Comparison of ENCODE assay signal across 8 mouse cellular contexts in the genomic region with DNA sequence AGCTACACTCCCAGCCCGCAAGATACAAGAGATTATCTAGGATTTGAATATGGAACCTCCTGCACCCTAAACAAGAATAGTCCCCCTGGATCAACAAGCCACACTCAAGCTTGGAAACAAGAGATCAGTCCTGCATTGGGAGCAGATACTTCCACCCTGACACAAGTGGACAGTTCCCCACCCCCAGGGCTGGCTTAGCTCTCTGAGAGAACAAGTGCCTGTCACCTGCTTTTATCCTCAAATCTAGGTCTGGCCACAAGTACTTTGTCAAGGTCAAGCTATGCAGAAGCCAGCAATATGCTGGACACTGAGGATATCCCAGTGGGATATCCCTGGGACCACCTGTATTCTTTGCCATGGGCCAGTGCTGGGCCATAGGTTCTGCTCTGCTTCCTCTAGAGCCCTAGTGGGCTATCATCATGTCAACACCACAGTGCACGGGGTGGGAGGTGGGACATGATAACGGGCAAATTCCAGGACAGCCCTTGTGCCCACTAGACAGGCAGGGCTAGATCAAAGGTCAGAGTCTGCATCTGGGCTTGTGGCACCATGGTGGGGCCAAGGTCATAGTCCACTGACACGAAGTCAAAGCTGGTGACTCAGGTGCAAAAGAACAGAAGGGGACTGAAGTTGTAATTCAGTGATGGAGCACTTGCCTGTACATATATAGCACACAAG. TPM values are rescaled to one million over a fixed set of nuclear protein-coding genes. Genes with fewer than 3 reads are reported as not detected.
DNase-seq lines count a peak whose midpoint lies in the region; ATAC-seq and TF ChIP-seq lines count a peak whose summit lies in the region.

No protein-coding gene starts in this region.

- peaks cover 2% of the 10 kb centered on the region; the same call in 1 of the 2 replicates for H3K27me3 ChIP-seq in G1E (ENCODE audit: insufficient read depth, low read length)
- no peaks in the 10 kb centered on the region for H3K27me3 ChIP-seq in hindbrain, embryonic 14.5 days (ENCODE audit: control insufficient read depth, insufficient read depth, low read length)
- no peaks in the 10 kb centered on the region for H3K27me3 ChIP-seq in liver, adult 2 months (ENCODE audit: control insufficient read depth, insufficient read depth, low read length)
- H3K27me3 ChIP-seq in stomach, postnatal 0 days (ENCODE audit: control insufficient read depth, insufficient read depth, low read length): no peaks in the 10 kb centered on the region

- peak overlapping the region; percentile 78 for H3K9ac ChIP-seq in hindbrain, embryonic 14.5 days
- peak overlapping the region; percentile 100 for H3K9ac ChIP-seq in liver, adult 2 months (ENCODE audit: low read depth, low read length)
- H3K9ac ChIP-seq in stomach, postnatal 0 days (ENCODE audit: low read length): peak overlapping the region; percentile 81

- TF ChIP-seq CTCF in G1E (IDR thresholded peaks at IDR 0.05; ENCODE audit: low read depth, low read length): no peak
- no peak for TF ChIP-seq CTCF in liver, adult 2 months (IDR thresholded peaks at IDR 0.05; ENCODE audit: low read depth, low read length)
- no peak for TF ChIP-seq CTCF in stomach, postnatal 0 days (IDR thresholded peaks at IDR 0.05; ENCODE audit: low read depth)

- WGBS in hindbrain, embryonic 14.5 days: 53% methylated on average over 4 of the region's 4 CpGs
- WGBS in liver, adult 2 months: 24% methylated on average over 4 of the region's 4 CpGs
- WGBS in stomach, postnatal 0 days: 44% methylated on average over 4 of the region's 4 CpGs

- H3K79me2 ChIP-seq in liver, adult 2 months (ENCODE audit: control insufficient read depth, insufficient read depth, low read length): peaks cover 21% of the 10 kb centered on the region

- DNase-seq in cerebellum, adult 9-11 months: peak; percentile 62
- no peak for DNase-seq in cerebellum, postnatal 25 days
- DNase-seq in G1E (ENCODE audit: low spot score): no peak
- DNase-seq in hindbrain, embryonic 14.5 days (ENCODE audit: low spot score): no peak
- DNase-seq in liver, adult 2 months (ENCODE audit: extremely low read depth, low read depth, low spot score): peak; percentile 95
- DNase-seq in stomach, postnatal 0 days (ENCODE audit: low spot score): no peak
- no peak for DNase-seq in B cell, adult 2 months
- no peak for DNase-seq in right cerebral cortex, adult 18-20 months

- peak overlapping the region; percentile 84 for H3K27ac ChIP-seq in hindbrain, embryonic 14.5 days
- peak overlapping the region; percentile 100 for H3K27ac ChIP-seq in liver, adult 2 months (replicated peaks; ENCODE audit: insufficient read depth, low read depth, low read length)
- peak overlapping the region; percentile 86; the same call in 1 of the 2 replicates for H3K27ac ChIP-seq in stomach, postnatal 0 days (replicated peaks)

- peaks cover 90% of the 10 kb centered on the region for H3K36me3 ChIP-seq in G1E (replicated peaks)
- peaks cover 72% of the 10 kb centered on the region for H3K36me3 ChIP-seq in hindbrain, embryonic 14.5 days (replicated peaks; ENCODE audit: control insufficient read depth, insufficient read depth)
- peaks cover 36% of the 10 kb centered on the region for H3K36me3 ChIP-seq in liver, adult 2 months (ENCODE audit: control insufficient read depth, insufficient read depth, low read length)
- peaks cover 12% of the 10 kb centered on the region; the same call in 1 of the 2 replicates for H3K36me3 ChIP-seq in stomach, postnatal 0 days (ENCODE audit: control insufficient read depth, insufficient read depth, low read length)

- H3K4me1 ChIP-seq in G1E (ENCODE audit: insufficient read depth, low read depth, low read length): peaks cover 79% of the 10 kb centered on the region
- peaks cover 18% of the 10 kb centered on the region for H3K4me1 ChIP-seq in hindbrain, embryonic 14.5 days (replicated peaks; ENCODE audit: control insufficient read depth, insufficient read depth, low read length)
- H3K4me1 ChIP-seq in liver, adult 2 months (ENCODE audit: control insufficient read depth, insufficient read depth, low read length): peaks cover 24% of the 10 kb centered on the region
- H3K4me1 ChIP-seq in stomach, postnatal 0 days (replicated peaks; ENCODE audit: control insufficient read depth, insufficient read depth): peaks cover 3% of the 10 kb centered on the region

- TF ChIP-seq EP300 in stomach, postnatal 0 days (optimal IDR thresholded peaks at IDR 0.05): no peak

- peak overlapping the region; percentile 80 for H3K4me2 ChIP-seq in hindbrain, embryonic 14.5 days (replicated peaks)
- peak overlapping the region; percentile 88 for H3K4me2 ChIP-seq in stomach, postnatal 0 days (replicated peaks; ENCODE audit: low read depth)

- ATAC-seq in G1E (ENCODE audit: extremely low read depth, insufficient number of reproducible peaks, low FRiP score, poor library complexity, severe bottlenecking): no peak
- no peak for ATAC-seq in hindbrain, embryonic 14.5 days (ENCODE audit: low FRiP score)
- ATAC-seq in stomach, postnatal 0 days (ENCODE audit: low FRiP score, low TSS enrichment): no peak

- peaks cover 4% of the 10 kb centered on the region; the same call in 1 of the 2 replicates for H3K9me3 ChIP-seq in G1E (replicated peaks)
- no peaks in the 10 kb centered on the region for H3K9me3 ChIP-seq in hindbrain, embryonic 14.5 days (ENCODE audit: control insufficient read depth, low read length)
- no peaks in the 10 kb centered on the region for H3K9me3 ChIP-seq in stomach, postnatal 0 days (ENCODE audit: control insufficient read depth, low read length)

- TF ChIP-seq POLR2A in liver, adult 2 months (IDR thresholded peaks at IDR 0.05; ENCODE audit: extremely low read depth, insufficient read depth, low read length): 0 out of 2 replicates have a peak, but pooled peaks have one; percentile 38

- H3K4me3 ChIP-seq in G1E (ENCODE audit: low read depth, low read length): peak overlapping the region; percentile 98
- peak overlapping the region; percentile 80 for H3K4me3 ChIP-seq in hindbrain, embryonic 14.5 days (replicated peaks; ENCODE audit: low read length)
- H3K4me3 ChIP-seq in liver, adult 2 months (ENCODE audit: insufficient read depth, low read depth, low read length): peak overlapping the region; percentile 99
- peak overlapping the region; percentile 79 for H3K4me3 ChIP-seq in stomach, postnatal 0 days (ENCODE audit: low read depth, low read length)

RNA-seq across cellular contexts. Expression of a gene that starts 1.0 kb away (rescaled TPM):
- total RNA-seq in G1E (2014; fragmentation: Nextera tagmentation) (29.0 and 43.1 TPM in 2 replicates), G1E (2017) (102 and 119 TPM in 2 replicates)
- polyA plus RNA-seq in G1E (2012): 129 and 146 TPM in 2 replicates
- polyA plus RNA-seq in hindbrain, embryonic 14.5 days (2014; fragmentation: Nextera tagmentation; extraction: Ambion mirVana): 173 and 181 TPM in 2 replicates
- 494 and 540 TPM in 2 replicates for total RNA-seq in liver, adult 2 months (2014; rRNA removed)
- polyA plus RNA-seq in liver, adult 2 months (2012; rRNA removed): 1,294 and 1,652 TPM in 2 replicates
- polyA plus RNA-seq in stomach, postnatal 0 days (2015; fragmentation: Nextera tagmentation; extraction: Ambion mirVana): 73.7 and 79.0 TPM in 2 replicates

RNA-seq across cellular contexts. Expression of a gene that starts 8.3 kb away (rescaled TPM):
- 28.9 and 35.3 TPM in 2 replicates for total RNA-seq in G1E (2014; fragmentation: Nextera tagmentation)
- total RNA-seq in G1E (2017): 74.5 and 96.2 TPM in 2 replicates
- polyA plus RNA-seq in G1E (2012): 169 and 256 TPM in 2 replicates
- 35.5 and 37.0 TPM in 2 replicates for polyA plus RNA-seq in hindbrain, embryonic 14.5 days (2014; fragmentation: Nextera tagmentation; extraction: Ambion mirVana)
- total RNA-seq in liver, adult 2 months (2014; rRNA removed): 31.1 and 36.3 TPM in 2 replicates
- 69.7 and 72.1 TPM in 2 replicates for polyA plus RNA-seq in liver, adult 2 months (2012; rRNA removed)
- 36.1 and 42.2 TPM in 2 replicates for polyA plus RNA-seq in stomach, postnatal 0 days (2015; fragmentation: Nextera tagmentation; extraction: Ambion mirVana)

RNA-seq across cellular contexts. Expression of a gene that starts 8.5 kb away (rescaled TPM):
- total RNA-seq in G1E (2014; fragmentation: Nextera tagmentation) (1.9 and 2.6 TPM in 2 replicates), G1E (2017) (0.58 TPM in 1 of 2 replicates, not detected in the other)
- 3.2 and 3.8 TPM in 2 replicates for polyA plus RNA-seq in G1E (2012)
- 0.83 and 1.5 TPM in 2 replicates for polyA plus RNA-seq in hindbrain, embryonic 14.5 days (2014; fragmentation: Nextera tagmentation; extraction: Ambion mirVana)
- not detected in 2 replicates for total RNA-seq in liver, adult 2 months (2014; rRNA removed)
- polyA plus RNA-seq in liver, adult 2 months (2012; rRNA removed): 2.0 and 2.7 TPM in 2 replicates
- polyA plus RNA-seq in stomach, postnatal 0 days (2015; fragmentation: Nextera tagmentation; extraction: Ambion mirVana): 20.4 and 20.9 TPM in 2 replicates

RNA-seq across cellular contexts. Expression of a gene that starts 16.6 kb away (rescaled TPM):
- total RNA-seq in G1E (2014; fragmentation: Nextera tagmentation): 16.3 and 17.5 TPM in 2 replicates
- total RNA-seq in G1E (2017): 18.9 and 21.9 TPM in 2 replicates
- 29.2 and 38.9 TPM in 2 replicates for polyA plus RNA-seq in G1E (2012)
- polyA plus RNA-seq in hindbrain, embryonic 14.5 days (2014; fragmentation: Nextera tagmentation; extraction: Ambion mirVana): 35.4 and 37.8 TPM in 2 replicates
- total RNA-seq in liver, adult 2 months (2014; rRNA removed): 41.9 and 44.2 TPM in 2 replicates
- 60.5 and 64.2 TPM in 2 replicates for polyA plus RNA-seq in liver, adult 2 months (2012; rRNA removed)
- polyA plus RNA-seq in stomach, postnatal 0 days (2015; fragmentation: Nextera tagmentation; extraction: Ambion mirVana): 21.0 and 21.3 TPM in 2 replicates

RNA-seq across cellular contexts. Expression of a gene that starts 18.5 kb away (rescaled TPM):
- total RNA-seq in G1E (2014; fragmentation: Nextera tagmentation) (83.1 and 83.8 TPM in 2 replicates), G1E (2017) (62.3 and 69.3 TPM in 2 replicates)
- 176 and 212 TPM in 2 replicates for polyA plus RNA-seq in G1E (2012)
- polyA plus RNA-seq in hindbrain, embryonic 14.5 days (2014; fragmentation: Nextera tagmentation; extraction: Ambion mirVana): 227 and 229 TPM in 2 replicates
- total RNA-seq in liver, adult 2 months (2014; rRNA removed): 8.9 and 12.8 TPM in 2 replicates
- polyA plus RNA-seq in liver, adult 2 months (2012; rRNA removed): 57.0 and 59.4 TPM in 2 replicates
- polyA plus RNA-seq in stomach, postnatal 0 days (2015; fragmentation: Nextera tagmentation; extraction: Ambion mirVana): 121 and 126 TPM in 2 replicates

Comparison
In these comparisons a context has a peak if more than half of its experiments do, and no peak if none do; other contexts are left out.
1. DNase-seq: peak in cerebellum, adult 9-11 months (single experiment) and liver, adult 2 months (single experiment); none in cerebellum, postnatal 25 days (0 of 2), G1E (single experiment), hindbrain, embryonic 14.5 days (single experiment), stomach, postnatal 0 days (single experiment), B cell, adult 2 months (0 of 2) and right cerebral cortex, adult 18-20 months (single experiment).
2. Peak in every context shown above with its lines, with median percentiles within 50 percentile points of each other: H3K4me3 ChIP-seq, H3K27ac ChIP-seq and H3K9ac ChIP-seq.